Mouse (Mus musculus) midbrain, embryonic 12.5 days (tissue): ENCODE measurements around the gene Smc1b. TPM values are rescaled to one million over a fixed set of nuclear protein-coding genes. Genes with fewer than 3 reads are reported as not detected.
A peak's percentile ranks its signal among the peaks of the same experiment; 100 is the strongest.

Experiments used
- ATAC-seq: fragments of 200-750 bp; cut with Nextera tagmentation; 2 replicates; pipeline ENCODE4 v1.8.0; 2017; ENCODE audit warnings: low read depth, moderate TSS enrichment, moderate library complexity; ENCODE audit not compliant: low FRiP score
- H3K27ac ChIP-seq: fragments of 300-500 bp; sonication (generic); replicated peaks from 2 replicates; pipeline ENCODE4 v1.5.1; 2016; ENCODE audit warnings: mild to moderate bottlenecking
- H3K27me3 ChIP-seq: fragments of 300-500 bp; sonication (generic); 2 replicates; pipeline ENCODE4 v1.6.1; 2016; ENCODE audit warnings: mild to moderate bottlenecking
- H3K36me3 ChIP-seq: fragments of 300-500 bp; sonication (generic); 2 replicates; pipeline ENCODE4 v1.6.1; 2016
- H3K4me1 ChIP-seq: fragments of 300-500 bp; sonication (generic); 2 replicates; pipeline ENCODE4 v1.6.1; 2016
- H3K4me2 ChIP-seq: fragments of 300-500 bp; sonication (generic); replicated peaks from 2 replicates; pipeline ENCODE4 v1.6.1; 2016; ENCODE audit warnings: mild to moderate bottlenecking, moderate library complexity
- H3K4me3 ChIP-seq: fragments of 300-500 bp; sonication (generic); 2 replicates; pipeline ENCODE4 v1.5.1; 2016; ENCODE audit warnings: mild to moderate bottlenecking
- H3K9ac ChIP-seq: fragments of 300-500 bp; sonication (generic); replicated peaks from 2 replicates; pipeline ENCODE4 v1.6.1; 2016; ENCODE audit warnings: mild to moderate bottlenecking, moderate library complexity
- H3K9me3 ChIP-seq: fragments of 300-500 bp; sonication (generic); 2 replicates; pipeline ENCODE4 v1.6.1; 2016; ENCODE audit warnings: mild to moderate bottlenecking
- WGBS: fragments of 180-500 bp; shearing (Covaris S2); methylation state at CpG from one replicate; pipeline ENCODE4 v1.1.7; 2016; 5-methylcytosine and 5-hydroxymethylcytosine counted together
- polyA plus RNA-seq: library from polyadenylated mRNA; unstranded; fragments of >200 nt; fragmentation: Nextera tagmentation; extraction: Ambion mirVana; gene quantifications from 2 replicates; pipeline ENCODE4 v1.2.1, GENCODE M21; 2016

The Smc1b gene
- polyA plus RNA-seq, 1 experiment from 2014 or later, result 0.11 TPM

DNA sequence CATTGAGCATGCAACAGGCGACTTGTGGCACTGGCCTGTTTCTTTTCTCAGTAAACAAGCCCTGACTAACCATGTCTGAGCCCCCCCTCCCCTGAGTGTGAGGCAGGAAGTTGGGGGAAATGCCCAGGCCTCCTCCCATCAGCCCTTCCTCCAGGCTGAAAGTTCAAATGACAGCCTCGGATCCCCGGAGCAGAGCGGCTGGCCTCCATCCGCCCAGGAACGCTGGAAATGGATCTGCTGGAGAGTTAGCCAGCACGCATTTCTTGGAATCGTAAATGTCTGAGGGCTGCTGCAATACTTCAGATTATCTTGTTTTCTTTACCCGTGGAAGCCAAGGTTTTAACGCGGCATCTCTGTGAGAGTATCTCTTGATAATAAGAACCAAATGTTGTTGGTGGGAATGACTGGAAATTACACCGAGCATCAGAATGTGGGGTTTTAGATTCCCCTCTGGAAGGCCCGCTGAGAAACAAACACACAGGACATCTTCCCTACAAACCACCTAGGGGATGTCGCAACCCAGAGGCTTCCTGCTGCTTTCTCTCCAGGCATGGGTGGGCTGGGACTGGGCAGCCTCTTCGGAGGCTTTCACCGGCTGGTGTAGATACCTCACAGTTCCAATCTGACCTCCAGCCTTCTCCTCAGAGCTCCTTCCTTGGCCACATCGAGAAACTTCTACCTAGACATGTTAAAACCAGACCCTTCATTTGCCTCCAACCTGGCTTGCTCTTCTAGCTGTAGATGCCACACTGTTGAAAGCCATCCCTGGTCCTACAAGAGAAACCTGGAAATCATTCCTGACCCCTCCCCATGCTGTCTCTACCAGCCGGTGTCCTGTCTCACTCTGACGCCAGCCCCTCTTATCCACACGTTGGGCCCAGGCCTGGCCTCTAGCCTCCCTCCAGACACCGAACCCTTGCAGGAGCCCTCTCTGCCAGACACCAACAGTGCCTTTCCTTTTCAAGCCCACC lies 31.2 kb upstream of the Smc1b start:
- WGBS, result 71% methylated on average over 21 of the region's 21 CpGs
- no peaks in the 10 kb centered on the region for H3K36me3 ChIP-seq
- peaks cover 17% of the 10 kb centered on the region; the same call in 1 of the 2 replicates for H3K27me3 ChIP-seq
- H3K4me1 ChIP-seq, result peaks cover 15% of the 10 kb centered on the region
- no peak for ATAC-seq
- H3K4me2 ChIP-seq, result no peak overlapping the region
- H3K9me3 ChIP-seq, result no peaks in the 10 kb centered on the region
- H3K4me3 ChIP-seq, result no peak overlapping the region
- no peak overlapping the region for H3K9ac ChIP-seq
- no peak overlapping the region for H3K27ac ChIP-seq

- Histone ChIP-seq H3K4me2 (no peak overlapping the region), H3K27me3 (peaks cover 17% of the 10 kb centered on the region; the same call in 1 of the 2 replicates), H3K9ac (no peak overlapping the region), H3K9me3 (no peaks in the 10 kb centered on the region), H3K4me3 (no peak overlapping the region), H3K4me1 (peaks cover 4% of the 10 kb centered on the region), H3K27ac (no peak overlapping the region), H3K36me3 (no peaks in the 10 kb centered on the region)
- ATAC-seq, result no peak
Measured at GRCm38 (mm10) chr15:85161416-85161815, 29.7 kb upstream of the Smc1b start.

DNA sequence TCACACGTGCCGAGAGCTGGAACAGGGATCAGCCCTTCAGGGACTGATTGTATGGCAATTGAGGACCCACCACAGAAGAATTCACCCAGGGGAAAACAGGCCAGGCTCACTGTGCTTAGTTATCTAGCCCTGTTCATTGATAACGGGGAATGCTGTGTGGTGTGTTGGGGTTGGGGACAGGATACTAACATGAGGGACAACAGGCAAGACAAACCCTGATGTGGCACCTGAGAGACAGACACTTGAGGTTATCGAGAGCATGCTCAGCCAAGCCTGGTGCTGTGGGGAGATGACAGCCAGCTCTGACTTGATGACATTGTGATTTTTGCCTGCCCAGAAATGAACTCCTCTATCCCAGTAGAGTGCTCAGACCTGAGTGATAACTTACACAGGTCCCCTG lies 24.4 kb upstream of the Smc1b start:
- H3K27me3 ChIP-seq, result peaks cover 4% of the 10 kb centered on the region; the same call in 1 of the 2 replicates
- ATAC-seq, result no peak
- H3K9ac ChIP-seq, result no peak overlapping the region
- no peak overlapping the region for H3K27ac ChIP-seq
- no peaks in the 10 kb centered on the region for H3K4me1 ChIP-seq
- 65% methylated on average over 4 of the region's 4 CpGs for WGBS
- H3K4me3 ChIP-seq, result no peak overlapping the region
- no peak overlapping the region for H3K4me2 ChIP-seq
- no peaks in the 10 kb centered on the region for H3K9me3 ChIP-seq
- H3K36me3 ChIP-seq, result no peaks in the 10 kb centered on the region

GRCm38 (mm10) chr15:85154091-85154490 lies 22.3 kb upstream of the Smc1b start:
- Histone ChIP-seq H3K9me3 (no peaks in the 10 kb centered on the region), H3K27ac (no peak overlapping the region), H3K4me2 (no peak overlapping the region), H3K9ac (no peak overlapping the region), H3K27me3 (no peaks in the 10 kb centered on the region), H3K36me3 (no peaks in the 10 kb centered on the region), H3K4me3 (no peak overlapping the region), H3K4me1 (no peaks in the 10 kb centered on the region)
- 96% methylated on average over 3 of the region's 3 CpGs for WGBS
- ATAC-seq, result no peak

GRCm38 (mm10) chr15:85152577-85152976 lies 20.8 kb upstream of the Smc1b start:
- Histone ChIP-seq H3K27me3 (no peaks in the 10 kb centered on the region), H3K9ac (no peak overlapping the region), H3K4me2 (no peak overlapping the region), H3K4me3 (no peak overlapping the region), H3K36me3 (no peaks in the 10 kb centered on the region), H3K4me1 (no peaks in the 10 kb centered on the region), H3K27ac (no peak overlapping the region), H3K9me3 (no peaks in the 10 kb centered on the region)
- ATAC-seq, result no peak
- WGBS, result 78% methylated on average over 3 of the region's 3 CpGs

DNA sequence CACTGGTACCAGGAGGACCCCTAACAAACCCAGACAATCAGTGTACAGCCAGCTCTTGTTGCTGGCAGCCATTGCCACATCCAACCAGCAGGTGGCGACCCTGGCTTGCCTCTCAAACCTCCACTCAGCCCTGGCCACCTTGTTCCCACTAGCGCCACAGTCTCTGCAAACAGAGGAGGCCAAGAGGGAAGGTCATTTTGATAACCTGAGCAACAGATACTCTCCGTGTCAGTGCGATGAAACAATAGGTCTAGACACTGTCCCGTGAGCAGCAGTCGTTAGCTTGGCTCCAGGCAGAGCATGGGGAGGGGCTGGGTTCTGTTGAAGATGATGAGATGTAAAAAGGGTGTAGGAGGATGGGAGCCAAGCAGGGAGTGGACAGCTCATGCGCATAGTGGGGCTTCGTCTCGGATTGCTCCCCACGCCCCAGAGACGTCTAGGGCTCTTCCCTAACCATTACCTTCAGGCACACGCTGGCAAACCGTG lies 19.7 kb upstream of the Smc1b start:
- WGBS, result 32% methylated on average over 13 of the region's 13 CpGs
- no peak overlapping the region for H3K4me2 ChIP-seq
- H3K4me3 ChIP-seq, result no peak overlapping the region
- H3K36me3 ChIP-seq, result no peaks in the 10 kb centered on the region
- H3K9ac ChIP-seq, result no peak overlapping the region
- no peaks in the 10 kb centered on the region for H3K27me3 ChIP-seq
- ATAC-seq, result peak; percentile 49; the same call in 1 of the 2 replicates
- no peaks in the 10 kb centered on the region for H3K9me3 ChIP-seq
- no peak overlapping the region for H3K27ac ChIP-seq
- H3K4me1 ChIP-seq, result no peaks in the 10 kb centered on the region

DNA sequence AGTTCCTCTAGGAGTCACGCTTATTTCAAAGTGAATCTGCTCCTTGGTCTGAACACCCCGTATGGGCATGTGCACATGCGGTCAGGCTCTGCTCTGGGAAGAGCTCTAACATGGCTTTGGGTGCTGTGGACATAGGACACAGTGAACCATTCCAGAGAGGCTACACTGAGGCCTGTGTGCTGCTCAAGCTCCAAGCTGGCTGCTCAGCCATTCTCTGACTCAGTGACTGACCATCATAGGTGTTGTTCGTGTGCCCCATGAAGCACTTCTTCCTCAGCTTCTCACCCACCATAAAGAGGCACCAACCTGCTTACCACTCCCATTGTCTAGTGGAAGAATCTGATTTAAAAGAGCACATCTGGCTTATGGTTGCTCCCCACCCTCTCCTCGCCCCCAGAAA lies 12.5 kb upstream of the Smc1b start:
- H3K27ac ChIP-seq, result no peak overlapping the region
- no peaks in the 10 kb centered on the region for H3K9me3 ChIP-seq
- no peaks in the 10 kb centered on the region; the same call in 1 of the 2 replicates for H3K27me3 ChIP-seq
- WGBS, result 91% methylated on average over 5 of the region's 5 CpGs
- H3K36me3 ChIP-seq, result no peaks in the 10 kb centered on the region
- no peak for ATAC-seq
- H3K4me2 ChIP-seq, result no peak overlapping the region
- no peak overlapping the region for H3K9ac ChIP-seq
- H3K4me1 ChIP-seq, result no peaks in the 10 kb centered on the region
- H3K4me3 ChIP-seq, result no peak overlapping the region

GRCm38 (mm10) chr15:85143747-85144146 lies 12.0 kb upstream of the Smc1b start:
- no peak overlapping the region for H3K9ac ChIP-seq
- H3K36me3 ChIP-seq, result no peaks in the 10 kb centered on the region
- no peaks in the 10 kb centered on the region for H3K4me1 ChIP-seq
- no peak overlapping the region for H3K4me2 ChIP-seq
- WGBS, result 100% methylated on average over 1 of the region's 1 CpGs
- H3K9me3 ChIP-seq, result no peaks in the 10 kb centered on the region
- no peak for ATAC-seq
- no peaks in the 10 kb centered on the region; the same call in 1 of the 2 replicates for H3K27me3 ChIP-seq
- H3K27ac ChIP-seq, result no peak overlapping the region
- no peak overlapping the region for H3K4me3 ChIP-seq

- H3K27ac ChIP-seq, result no peak overlapping the region
- H3K4me1 ChIP-seq, result no peaks in the 10 kb centered on the region
- no peak for ATAC-seq
- no peak overlapping the region for H3K4me2 ChIP-seq
- no peaks in the 10 kb centered on the region for H3K9me3 ChIP-seq
- H3K4me3 ChIP-seq, result no peak overlapping the region
- H3K27me3 ChIP-seq, result no peaks in the 10 kb centered on the region; the same call in 1 of the 2 replicates
- H3K9ac ChIP-seq, result no peak overlapping the region
- no peaks in the 10 kb centered on the region for H3K36me3 ChIP-seq
- 93% methylated on average over 11 of the region's 11 CpGs for WGBS
Measured at GRCm38 (mm10) chr15:85143161-85143560, 11.4 kb upstream of the Smc1b start.

GRCm38 (mm10) chr15:85142441-85142840 lies 10.7 kb upstream of the Smc1b start:
- no peak for ATAC-seq
- Histone ChIP-seq H3K4me3 (no peak overlapping the region), H3K36me3 (no peaks in the 10 kb centered on the region), H3K9me3 (no peaks in the 10 kb centered on the region), H3K4me1 (no peaks in the 10 kb centered on the region), H3K4me2 (no peak overlapping the region), H3K27ac (no peak overlapping the region), H3K9ac (no peak overlapping the region), H3K27me3 (no peaks in the 10 kb centered on the region; the same call in 1 of the 2 replicates)
- WGBS, result 68% methylated on average over 2 of the region's 2 CpGs

DNA sequence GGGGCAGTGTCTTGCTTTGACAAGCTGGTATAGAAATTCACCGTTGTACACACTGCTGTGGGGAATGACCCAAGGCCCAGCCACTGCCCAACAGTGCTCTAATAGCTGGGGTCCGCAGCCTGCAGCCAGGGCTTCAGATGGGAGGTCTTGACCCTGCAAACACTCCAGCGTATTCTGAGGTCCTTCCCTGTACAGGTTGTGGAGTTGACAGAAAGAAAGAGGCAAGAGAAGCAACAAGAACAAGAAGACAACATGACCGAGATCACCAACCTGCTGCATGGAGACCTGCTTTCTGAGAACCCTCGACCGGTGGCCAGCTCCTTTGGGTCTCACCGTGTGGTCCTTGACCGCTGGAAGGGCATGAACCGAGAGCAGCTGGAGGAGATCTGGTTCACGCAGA lies 9.5 kb upstream of the Smc1b start:
- Histone ChIP-seq H3K4me1 (no peaks in the 10 kb centered on the region), H3K27ac (no peak overlapping the region), H3K9ac (no peak overlapping the region), H3K4me3 (no peak overlapping the region), H3K27me3 (no peaks in the 10 kb centered on the region; the same call in 1 of the 2 replicates), H3K4me2 (no peak overlapping the region), H3K9me3 (no peaks in the 10 kb centered on the region), H3K36me3 (no peaks in the 10 kb centered on the region)
- no peak for ATAC-seq
- 89% methylated on average over 10 of the region's 10 CpGs for WGBS

GRCm38 (mm10) chr15:85135143-85135542 lies 3.4 kb upstream of the Smc1b start:
- Histone ChIP-seq H3K4me1 (peaks cover 9% of the 10 kb centered on the region; the same call in 1 of the 2 replicates), H3K36me3 (no peaks in the 10 kb centered on the region), H3K9me3 (peaks cover 5% of the 10 kb centered on the region; the same call in 1 of the 2 replicates), H3K27ac (no peak overlapping the region), H3K4me3 (no peak overlapping the region), H3K27me3 (peaks cover 23% of the 10 kb centered on the region), H3K9ac (no peak overlapping the region), H3K4me2 (no peak overlapping the region)
- WGBS, result 45% methylated on average over 9 of the region's 9 CpGs
- no peak for ATAC-seq
